Mouse (Mus musculus) kidney, postnatal 36 days (tissue): ENCODE data around the gene Zswim2.
"Not testable (repeated sequence)": the region's sequence is repeated elsewhere in the genome, so short reads cannot be mapped to it uniquely, and the experiment has no call there.

Experiments
- DNase-seq, 2 experiments: peaks; one replicate each; pipeline ENCODE4 v3.0.0; 2021 to 2022; ENCODE audit warnings: mixed read lengths in 2 of 2

Gene Zswim2

GRCm38 (mm10) chr2:83940931-83941361, at the start of gene Zswim2:
Gene Zswim2 (minus strand): TSS chr2:83941228.
- DNase-seq = peak; percentile 53 to 70

- not testable (repeated sequence) for DNase-seq
These were observed 49.2 kb upstream of the Zswim2 start, which contains the start of gene Gm13691 for GRCm38 (mm10) chr2:83990253-83990652. Gene Gm13691 (plus strand): TSS chr2:83990553.

GRCm38 (mm10) chr2:83984443-83984842, 43.4 kb upstream of the Zswim2 start, which contains the start of gene Gm13697:
Gene Gm13697 (plus strand): TSS chr2:83984743.
- DNase-seq = not testable (repeated sequence)

- not testable (repeated sequence) for DNase-seq
These were observed 37.6 kb upstream of the Zswim2 start, which contains the start of gene Gm13694 for GRCm38 (mm10) chr2:83978633-83979032. Gene Gm13694 (plus strand): TSS chr2:83978933.

GRCm38 (mm10) chr2:83972823-83973222, 31.8 kb upstream of the Zswim2 start, which contains the start of gene Gm13696:
Gene Gm13696 (plus strand): TSS chr2:83973123.
- not testable (repeated sequence) for DNase-seq

GRCm38 (mm10) chr2:83967013-83967412, 26.0 kb upstream of the Zswim2 start, which contains the start of gene Gm13695:
Gene Gm13695 (plus strand): TSS chr2:83967313.
- DNase-seq = not testable (repeated sequence)

- DNase-seq = not testable (repeated sequence)
These were observed 20.2 kb upstream of the Zswim2 start, which contains the start of gene Gm13693 for GRCm38 (mm10) chr2:83961203-83961602. Gene Gm13693 (plus strand): TSS chr2:83961503.

GRCm38 (mm10) chr2:83955393-83955792, 14.4 kb upstream of the Zswim2 start, which contains the start of gene Gm13698:
Gene Gm13698 (plus strand): TSS chr2:83955693.
- not testable (repeated sequence) for DNase-seq

GRCm38 (mm10) chr2:83941792-83942191, 764 bp upstream of the Zswim2 start:
- no peak for DNase-seq

- DNase-seq = no peak
These were observed 350 bp upstream of the Zswim2 start for GRCm38 (mm10) chr2:83941378-83941777.

- no peak for DNase-seq
These were observed 11.4 kb downstream of the Zswim2 start for GRCm38 (mm10) chr2:83929478-83930088.

- peak in 1 of 2 experiments; percentile 23 for DNase-seq
These were observed 39.0 kb downstream of the Zswim2 start for GRCm38 (mm10) chr2:83901896-83902540.

- no peak for DNase-seq
These were observed 47.3 kb downstream of the Zswim2 start for GRCm38 (mm10) chr2:83893701-83894100.

- peak in 1 of 2 experiments; percentile 16 for DNase-seq
These were observed 57.1 kb downstream of the Zswim2 start for GRCm38 (mm10) chr2:83883850-83884420.
